Mouse (Mus musculus): Measurements from ENCODE around the gene Asap2. TPM values are rescaled to one million over a fixed set of nuclear protein-coding genes. Genes with fewer than 3 reads are reported as not detected.

Asap2 gene
- polyA plus RNA-seq, 1 experiment, result 3.6 TPM

DNA sequence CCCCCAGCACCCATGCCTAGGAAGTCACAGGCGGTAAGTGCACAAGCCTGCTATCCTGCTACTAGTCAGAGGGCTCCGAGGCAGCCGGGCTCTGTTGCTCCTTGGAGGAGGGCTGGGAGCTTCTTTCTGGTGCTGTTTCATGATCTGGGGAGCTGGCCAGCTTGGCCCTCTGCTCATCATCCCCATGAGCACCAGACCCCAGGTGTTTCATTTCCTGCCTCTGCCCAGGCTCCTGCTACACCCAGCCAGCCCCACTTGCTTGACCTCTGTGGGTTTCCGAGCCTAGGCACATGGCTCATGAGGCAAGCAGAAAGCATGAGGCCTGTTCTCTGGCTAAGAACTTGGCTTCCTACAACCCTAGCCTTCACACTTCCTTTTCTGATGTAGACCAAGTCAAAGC is 275.2 kb downstream of the Asap2 start:
- H3K27me3 ChIP-seq (ENCODE audit: control insufficient read depth, insufficient read depth, low read length), result no peaks in the 10 kb centered on the region
- no peaks in the 10 kb centered on the region for H3K4me1 ChIP-seq (replicated peaks; ENCODE audit: control insufficient read depth, insufficient read depth, low read length)
- no peak overlapping the region for H3K27ac ChIP-seq (ENCODE audit: control insufficient read depth, insufficient read depth, low read length)
- H3K4me3 ChIP-seq (ENCODE audit: control insufficient read depth, insufficient read depth, low read length), result no peak overlapping the region
- peaks cover 9% of the 10 kb centered on the region for H3K36me3 ChIP-seq (ENCODE audit: control insufficient read depth, insufficient read depth, low read length)
- 96% methylated on average over 4 of the region's 4 CpGs for WGBS
- no peak for DNase-seq
- TF ChIP-seq POLR2A (IDR thresholded peaks at IDR 0.05; ENCODE audit: control insufficient read depth, extremely low read depth, insufficient read depth, low read length, poor library complexity) (no peak), CTCF (IDR thresholded peaks at IDR 0.05; ENCODE audit: borderline replicate concordance, control insufficient read depth, extremely low read depth, insufficient read depth, low read length, poor library complexity) (no peak)

DNA sequence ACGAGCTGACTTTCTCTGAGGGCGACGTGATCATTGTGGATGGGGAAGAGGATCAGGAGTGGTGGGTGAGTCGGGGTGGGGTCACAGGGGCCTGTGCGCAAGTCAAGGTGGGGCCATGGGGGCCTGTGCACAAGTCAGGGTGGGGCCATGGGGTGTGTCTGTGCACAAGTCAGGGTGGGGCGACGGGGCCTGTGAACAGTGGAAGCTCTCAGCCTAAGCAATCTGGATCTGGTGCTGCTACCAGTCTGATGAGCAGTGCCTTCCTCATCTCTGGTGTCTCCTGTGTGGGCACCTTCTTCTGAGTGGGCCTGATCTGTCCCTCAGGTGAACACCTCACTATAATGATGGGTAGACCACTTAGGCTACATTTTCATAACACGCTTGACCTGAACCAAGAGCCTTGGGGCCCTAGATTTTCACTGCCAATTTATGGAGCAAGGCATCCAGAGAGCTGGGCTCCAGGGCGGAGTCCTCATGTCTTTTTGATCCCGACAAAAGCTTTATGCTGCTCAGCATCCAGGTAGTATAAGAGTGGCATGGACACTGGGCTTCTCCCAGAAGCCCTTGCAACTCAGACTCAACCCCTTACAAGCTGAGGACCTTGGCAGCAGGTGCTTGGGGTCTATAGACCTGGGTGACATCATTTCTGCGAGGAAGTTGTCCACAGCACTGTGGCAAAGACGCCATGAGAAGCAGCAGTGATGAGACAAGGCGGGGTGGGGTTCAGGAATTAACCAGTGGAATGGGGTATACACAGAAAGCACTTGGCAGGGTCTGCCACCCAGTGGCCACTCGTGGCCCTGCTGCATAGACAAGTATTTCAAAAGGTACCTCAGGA is 275.9 kb downstream of the Asap2 start:
- TF ChIP-seq CTCF (IDR thresholded peaks at IDR 0.05; ENCODE audit: borderline replicate concordance, control insufficient read depth, extremely low read depth, insufficient read depth, low read length, poor library complexity) (peak; percentile 57; the same call in 1 of the 2 replicates), POLR2A (IDR thresholded peaks at IDR 0.05; ENCODE audit: control insufficient read depth, extremely low read depth, insufficient read depth, low read length, poor library complexity) (no peak)
- Histone ChIP-seq H3K27me3 (ENCODE audit: control insufficient read depth, insufficient read depth, low read length) (no peaks in the 10 kb centered on the region), H3K36me3 (ENCODE audit: control insufficient read depth, insufficient read depth, low read length) (peaks cover 16% of the 10 kb centered on the region), H3K4me3 (ENCODE audit: control insufficient read depth, insufficient read depth, low read length) (no peak overlapping the region), H3K4me1 (replicated peaks; ENCODE audit: control insufficient read depth, insufficient read depth, low read length) (no peaks in the 10 kb centered on the region), H3K27ac (ENCODE audit: control insufficient read depth, insufficient read depth, low read length) (no peak overlapping the region)
- DNase-seq, result peak; percentile 42
- 84% methylated on average over 14 of the region's 14 CpGs for WGBS

DNA sequence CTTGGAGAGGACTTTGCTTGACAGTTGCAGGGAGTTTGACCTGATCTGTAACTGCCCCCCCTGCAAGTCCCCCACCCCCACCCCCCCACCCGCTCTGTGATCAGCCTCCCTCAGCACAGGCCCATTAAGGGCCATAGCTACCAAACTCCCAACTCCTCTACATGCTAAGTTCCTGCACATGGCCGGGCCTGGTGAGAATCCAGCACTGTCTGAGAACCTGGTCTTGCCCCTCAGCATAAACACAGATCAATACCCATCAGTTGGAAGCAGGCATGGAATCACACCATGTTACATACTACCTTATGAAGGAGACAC is 276.5 kb downstream of the Asap2 start:
- WGBS, result 84% methylated on average over 2 of the region's 2 CpGs
- Histone ChIP-seq H3K4me3 (ENCODE audit: control insufficient read depth, insufficient read depth, low read length) (no peak overlapping the region), H3K27ac (ENCODE audit: control insufficient read depth, insufficient read depth, low read length) (no peak overlapping the region), H3K4me1 (replicated peaks; ENCODE audit: control insufficient read depth, insufficient read depth, low read length) (no peaks in the 10 kb centered on the region), H3K36me3 (ENCODE audit: control insufficient read depth, insufficient read depth, low read length) (peaks cover 22% of the 10 kb centered on the region), H3K27me3 (ENCODE audit: control insufficient read depth, insufficient read depth, low read length) (no peaks in the 10 kb centered on the region)
- TF ChIP-seq CTCF (IDR thresholded peaks at IDR 0.05; ENCODE audit: borderline replicate concordance, control insufficient read depth, extremely low read depth, insufficient read depth, low read length, poor library complexity), result no peak
- no peak for TF ChIP-seq POLR2A (IDR thresholded peaks at IDR 0.05; ENCODE audit: control insufficient read depth, extremely low read depth, insufficient read depth, low read length, poor library complexity)
- no peak for DNase-seq

DNA sequence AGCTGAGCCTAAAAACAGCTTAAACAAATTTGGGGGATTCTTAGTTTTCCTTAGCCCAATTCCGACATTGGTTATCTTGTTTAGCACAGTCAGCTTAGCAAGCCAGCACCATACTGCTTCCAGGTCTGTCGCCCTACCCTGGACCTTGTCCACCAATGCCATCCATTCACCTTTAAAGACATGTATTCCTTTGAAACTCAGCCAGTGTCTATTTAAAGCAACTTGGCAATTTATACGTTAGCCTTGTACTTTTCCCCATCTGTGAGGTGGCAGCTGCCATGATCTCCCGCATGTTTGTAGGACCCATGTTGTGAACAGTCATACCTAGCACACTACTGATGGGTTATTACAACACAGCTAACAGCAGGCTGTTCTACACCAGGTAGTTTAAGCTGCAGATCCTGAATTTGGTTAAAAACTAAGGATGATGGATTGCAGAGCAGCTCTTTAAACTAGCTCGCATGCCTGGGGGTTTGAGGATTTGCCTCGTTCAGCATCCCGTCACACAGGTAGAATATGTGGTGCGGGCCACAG is 277.9 kb downstream of the Asap2 start:
- TF ChIP-seq CTCF (IDR thresholded peaks at IDR 0.05; ENCODE audit: borderline replicate concordance, control insufficient read depth, extremely low read depth, insufficient read depth, low read length, poor library complexity), result no peak
- no peak for TF ChIP-seq POLR2A (IDR thresholded peaks at IDR 0.05; ENCODE audit: control insufficient read depth, extremely low read depth, insufficient read depth, low read length, poor library complexity)
- H3K27ac ChIP-seq (ENCODE audit: control insufficient read depth, insufficient read depth, low read length), result no peak overlapping the region
- H3K27me3 ChIP-seq (ENCODE audit: control insufficient read depth, insufficient read depth, low read length), result no peaks in the 10 kb centered on the region
- H3K4me1 ChIP-seq (replicated peaks; ENCODE audit: control insufficient read depth, insufficient read depth, low read length), result no peaks in the 10 kb centered on the region
- 96% methylated on average over 8 of the region's 8 CpGs for WGBS
- peaks cover 29% of the 10 kb centered on the region for H3K36me3 ChIP-seq (ENCODE audit: control insufficient read depth, insufficient read depth, low read length)
- no peak overlapping the region for H3K4me3 ChIP-seq (ENCODE audit: control insufficient read depth, insufficient read depth, low read length)
- no peak for DNase-seq

DNA sequence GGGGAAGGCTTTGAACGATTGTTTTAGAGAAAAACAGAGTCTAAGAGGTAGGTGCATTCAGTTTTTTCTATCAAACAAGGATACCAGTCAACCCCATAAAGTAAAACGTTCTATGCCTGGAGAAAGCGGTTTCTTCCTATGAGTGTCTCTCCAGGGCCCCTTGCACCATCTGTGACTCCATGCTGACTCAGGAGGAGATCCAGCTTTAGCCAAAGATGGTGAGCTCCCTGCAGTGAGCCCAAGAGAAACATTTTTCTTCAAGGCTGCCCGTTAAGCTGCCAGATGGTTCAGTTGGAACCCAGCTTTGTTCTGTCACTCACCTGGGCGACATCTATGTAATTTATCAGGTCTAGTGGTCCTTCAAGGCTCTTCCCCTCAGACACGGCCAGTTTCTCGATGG is 284.2 kb downstream of the Asap2 start:
- Histone ChIP-seq H3K36me3 (ENCODE audit: control insufficient read depth, insufficient read depth, low read length) (peaks cover 30% of the 10 kb centered on the region), H3K27ac (ENCODE audit: control insufficient read depth, insufficient read depth, low read length) (no peak overlapping the region), H3K4me1 (replicated peaks; ENCODE audit: control insufficient read depth, insufficient read depth, low read length) (no peaks in the 10 kb centered on the region), H3K4me3 (ENCODE audit: control insufficient read depth, insufficient read depth, low read length) (no peak overlapping the region), H3K27me3 (ENCODE audit: control insufficient read depth, insufficient read depth, low read length) (no peaks in the 10 kb centered on the region)
- TF ChIP-seq POLR2A (IDR thresholded peaks at IDR 0.05; ENCODE audit: control insufficient read depth, extremely low read depth, insufficient read depth, low read length, poor library complexity) (no peak), CTCF (IDR thresholded peaks at IDR 0.05; ENCODE audit: borderline replicate concordance, control insufficient read depth, extremely low read depth, insufficient read depth, low read length, poor library complexity) (no peak)
- WGBS, result 95% methylated on average over 7 of the region's 7 CpGs
- DNase-seq, result no peak

DNA sequence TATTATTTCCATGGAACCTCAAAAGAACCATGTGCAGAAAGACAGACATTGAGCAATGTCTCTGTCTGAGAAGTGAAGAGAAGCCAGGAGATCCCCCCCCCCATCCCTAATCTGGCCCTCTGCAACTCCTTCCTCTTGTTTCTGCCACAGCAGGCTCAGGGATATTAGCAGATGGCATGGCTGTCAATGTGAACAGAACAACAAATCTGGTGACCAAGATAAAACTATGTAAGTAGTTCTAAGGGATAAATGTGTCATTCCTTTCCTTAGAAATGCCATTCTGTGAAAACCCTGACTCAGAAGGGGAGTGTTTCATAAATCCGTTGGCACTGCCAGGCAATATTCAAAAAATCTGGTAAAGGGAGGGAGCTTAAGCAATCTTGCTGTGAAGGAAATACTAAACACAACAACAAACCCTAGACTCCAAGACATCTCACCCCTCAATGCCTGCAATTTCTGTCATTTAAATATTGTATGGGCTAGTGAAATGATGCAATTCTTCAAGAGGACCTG is 287.1 kb downstream of the Asap2 start:
- 98% methylated on average over 1 of the region's 1 CpGs for WGBS
- H3K27ac ChIP-seq (ENCODE audit: control insufficient read depth, insufficient read depth, low read length), result no peak overlapping the region

More for the DNA sequence above, 287.1 kb downstream of the Asap2 start:
- Histone ChIP-seq H3K36me3 (ENCODE audit: control insufficient read depth, insufficient read depth, low read length) (peaks cover 9% of the 10 kb centered on the region), H3K4me3 (ENCODE audit: control insufficient read depth, insufficient read depth, low read length) (no peak overlapping the region), H3K4me1 (replicated peaks; ENCODE audit: control insufficient read depth, insufficient read depth, low read length) (no peaks in the 10 kb centered on the region), H3K27me3 (ENCODE audit: control insufficient read depth, insufficient read depth, low read length) (no peaks in the 10 kb centered on the region)
- DNase-seq, result no peak
- no peak for TF ChIP-seq CTCF (IDR thresholded peaks at IDR 0.05; ENCODE audit: borderline replicate concordance, control insufficient read depth, extremely low read depth, insufficient read depth, low read length, poor library complexity)
- no peak for TF ChIP-seq POLR2A (IDR thresholded peaks at IDR 0.05; ENCODE audit: control insufficient read depth, extremely low read depth, insufficient read depth, low read length, poor library complexity)

All from thymus, adult 2 months (tissue).